Mouse (Mus musculus): Measurements from ENCODE around the gene Nckap5l. TPM values are rescaled to one million over a fixed set of nuclear protein-coding genes. Genes with fewer than 3 reads are reported as not detected.
A peak's percentile ranks its signal among the peaks of the same experiment; 100 is the strongest.

Nckap5l gene
- polyA plus RNA-seq, 1 experiment from 2014 or later = 9.1 TPM

- no peak overlapping the region for H3K9ac ChIP-seq (ENCODE audit: low read length)
- no peak overlapping the region for H3K27ac ChIP-seq (ENCODE audit: low read depth, low read length)
- no peak for DNase-seq (ENCODE audit: low spot score)
- 67% methylated on average over 4 of the region's 4 CpGs for WGBS
- peaks cover 3% of the 10 kb centered on the region; the same call in 1 of the 2 replicates for H3K36me3 ChIP-seq (ENCODE audit: control insufficient read depth, insufficient read depth, low read length)
- no peak overlapping the region for H3K4me3 ChIP-seq (ENCODE audit: low read depth, low read length)
- ATAC-seq = no peak
- H3K27me3 ChIP-seq (replicated peaks; ENCODE audit: control insufficient read depth, insufficient read depth, low read length) = no peaks in the 10 kb centered on the region
- H3K4me2 ChIP-seq (ENCODE audit: low read length) = no peak overlapping the region
- H3K4me1 ChIP-seq (ENCODE audit: control insufficient read depth, insufficient read depth, low read length) = peaks cover 20% of the 10 kb centered on the region
- no peaks in the 10 kb centered on the region for H3K9me3 ChIP-seq (replicated peaks; ENCODE audit: control insufficient read depth, low read length)
Observed at GRCm38 (mm10) chr15:99396875-99397274, 60.7 kb downstream of the Nckap5l start.

GRCm38 (mm10) chr15:99396462-99396861 is 61.1 kb downstream of the Nckap5l start:
- WGBS = 84% methylated on average over 1 of the region's 1 CpGs
- H3K9ac ChIP-seq (ENCODE audit: low read length) = no peak overlapping the region
- peaks cover 2% of the 10 kb centered on the region; the same call in 1 of the 2 replicates for H3K36me3 ChIP-seq (ENCODE audit: control insufficient read depth, insufficient read depth, low read length)
- peaks cover 20% of the 10 kb centered on the region for H3K4me1 ChIP-seq (ENCODE audit: control insufficient read depth, insufficient read depth, low read length)
- no peak for DNase-seq (ENCODE audit: low spot score)
- H3K4me3 ChIP-seq (ENCODE audit: low read depth, low read length) = no peak overlapping the region
- no peak overlapping the region for H3K4me2 ChIP-seq (ENCODE audit: low read length)
- H3K27me3 ChIP-seq (replicated peaks; ENCODE audit: control insufficient read depth, insufficient read depth, low read length) = no peaks in the 10 kb centered on the region
- no peak overlapping the region for H3K27ac ChIP-seq (ENCODE audit: low read depth, low read length)
- ATAC-seq = no peak
- no peaks in the 10 kb centered on the region for H3K9me3 ChIP-seq (replicated peaks; ENCODE audit: control insufficient read depth, low read length)

GRCm38 (mm10) chr15:99393386-99394252 is 63.9 kb downstream of the Nckap5l start:
- Histone ChIP-seq H3K27ac (ENCODE audit: low read depth, low read length) (peak overlapping the region; percentile 70; the same call in 1 of the 2 replicates), H3K9ac (ENCODE audit: low read length) (peak overlapping the region; percentile 82), H3K9me3 (replicated peaks; ENCODE audit: control insufficient read depth, low read length) (no peaks in the 10 kb centered on the region), H3K36me3 (ENCODE audit: control insufficient read depth, insufficient read depth, low read length) (no peaks in the 10 kb centered on the region), H3K4me1 (ENCODE audit: control insufficient read depth, insufficient read depth, low read length) (peaks cover 20% of the 10 kb centered on the region), H3K4me2 (ENCODE audit: low read length) (peak overlapping the region; percentile 99), H3K27me3 (replicated peaks; ENCODE audit: control insufficient read depth, insufficient read depth, low read length) (no peaks in the 10 kb centered on the region), H3K4me3 (ENCODE audit: low read depth, low read length) (peak overlapping the region; percentile 79)
- DNase-seq (ENCODE audit: low spot score) (no peak), ATAC-seq (no peak; the same call in 1 of the 2 replicates)
- WGBS = 14% methylated on average over 24 of the region's 24 CpGs

GRCm38 (mm10) chr15:99392486-99393385 is 64.8 kb downstream of the Nckap5l start, which contains the start of gene Tmbim6:
Gene Tmbim6, plus strand, starts transcription at chr15:99392882.
- H3K36me3 ChIP-seq (ENCODE audit: control insufficient read depth, insufficient read depth, low read length) = no peaks in the 10 kb centered on the region
- H3K9ac ChIP-seq (ENCODE audit: low read length) = peak within 1 kb of the TSS; percentile 82

GRCm38 (mm10) chr15:99391975-99392374 is 65.6 kb downstream of the Nckap5l start:
- Histone ChIP-seq H3K27me3 (replicated peaks; ENCODE audit: control insufficient read depth, insufficient read depth, low read length) (no peaks in the 10 kb centered on the region), H3K27ac (ENCODE audit: low read depth, low read length) (0 out of 2 replicates have a peak overlapping the region, but pooled peaks have one; percentile 11), H3K4me2 (ENCODE audit: low read length) (peak overlapping the region; percentile 61), H3K4me3 (ENCODE audit: low read depth, low read length) (peak overlapping the region; percentile 79), H3K9me3 (replicated peaks; ENCODE audit: control insufficient read depth, low read length) (no peaks in the 10 kb centered on the region), H3K36me3 (ENCODE audit: control insufficient read depth, insufficient read depth, low read length) (no peaks in the 10 kb centered on the region), H3K4me1 (ENCODE audit: control insufficient read depth, insufficient read depth, low read length) (peaks cover 20% of the 10 kb centered on the region), H3K9ac (ENCODE audit: low read length) (peak overlapping the region; percentile 51; the same call in 1 of the 2 replicates)
- DNase-seq (ENCODE audit: low spot score) (no peak), ATAC-seq (no peak)
- WGBS = 84% methylated on average over 6 of the region's 6 CpGs

More at GRCm38 (mm10) chr15:99392486-99393385, 64.8 kb downstream of the Nckap5l start, which contains the start of gene Tmbim6:
- WGBS = under 1% methylated on average over 51 of the region's 51 CpGs
- Histone ChIP-seq H3K27me3 (replicated peaks; ENCODE audit: control insufficient read depth, insufficient read depth, low read length) (no peaks in the 10 kb centered on the region), H3K4me3 (ENCODE audit: low read depth, low read length) (peak within 1 kb of the TSS; percentile 79), H3K4me2 (ENCODE audit: low read length) (peak within 1 kb of the TSS; percentile 99), H3K4me1 (ENCODE audit: control insufficient read depth, insufficient read depth, low read length) (peaks cover 20% of the 10 kb centered on the region), H3K9me3 (replicated peaks; ENCODE audit: control insufficient read depth, low read length) (no peaks in the 10 kb centered on the region), H3K27ac (ENCODE audit: low read depth, low read length) (peak within 1 kb of the TSS; percentile 70)
- DNase-seq (ENCODE audit: low spot score) (peak; percentile 100), ATAC-seq (peak; percentile 100)

- peaks cover 20% of the 10 kb centered on the region for H3K4me1 ChIP-seq (ENCODE audit: control insufficient read depth, insufficient read depth, low read length)
- ATAC-seq = no peak
- no peak overlapping the region for H3K4me3 ChIP-seq (ENCODE audit: low read depth, low read length)
- H3K4me2 ChIP-seq (ENCODE audit: low read length) = no peak overlapping the region
- no peaks in the 10 kb centered on the region for H3K36me3 ChIP-seq (ENCODE audit: control insufficient read depth, insufficient read depth, low read length)
- no peaks in the 10 kb centered on the region for H3K27me3 ChIP-seq (replicated peaks; ENCODE audit: control insufficient read depth, insufficient read depth, low read length)
- 68% methylated on average over 7 of the region's 7 CpGs for WGBS
- H3K9ac ChIP-seq (ENCODE audit: low read length) = no peak overlapping the region
- DNase-seq (ENCODE audit: low spot score) = no peak
- no peaks in the 10 kb centered on the region for H3K9me3 ChIP-seq (replicated peaks; ENCODE audit: control insufficient read depth, low read length)
- no peak overlapping the region for H3K27ac ChIP-seq (ENCODE audit: low read depth, low read length)
Observed at GRCm38 (mm10) chr15:99390472-99391401, 66.8 kb downstream of the Nckap5l start.

GRCm38 (mm10) chr15:99387976-99388375 is 69.6 kb downstream of the Nckap5l start:
- Histone ChIP-seq H3K9me3 (replicated peaks; ENCODE audit: control insufficient read depth, low read length) (no peaks in the 10 kb centered on the region), H3K4me3 (ENCODE audit: low read depth, low read length) (no peak overlapping the region), H3K27me3 (replicated peaks; ENCODE audit: control insufficient read depth, insufficient read depth, low read length) (no peaks in the 10 kb centered on the region), H3K4me1 (ENCODE audit: control insufficient read depth, insufficient read depth, low read length) (peaks cover 4% of the 10 kb centered on the region; the same call in 1 of the 2 replicates), H3K27ac (ENCODE audit: low read depth, low read length) (no peak overlapping the region), H3K4me2 (ENCODE audit: low read length) (no peak overlapping the region), H3K36me3 (ENCODE audit: control insufficient read depth, insufficient read depth, low read length) (no peaks in the 10 kb centered on the region), H3K9ac (ENCODE audit: low read length) (no peak overlapping the region)
- no peak for DNase-seq (ENCODE audit: low spot score)
- 73% methylated on average over 4 of the region's 4 CpGs for WGBS
- ATAC-seq = no peak

- no peak overlapping the region for H3K4me3 ChIP-seq (ENCODE audit: low read depth, low read length)
- H3K27ac ChIP-seq (ENCODE audit: low read depth, low read length) = no peak overlapping the region
- 72% methylated on average over 3 of the region's 3 CpGs for WGBS
- H3K4me1 ChIP-seq (ENCODE audit: control insufficient read depth, insufficient read depth, low read length) = no peaks in the 10 kb centered on the region
- H3K9ac ChIP-seq (ENCODE audit: low read length) = no peak overlapping the region
- H3K36me3 ChIP-seq (ENCODE audit: control insufficient read depth, insufficient read depth, low read length) = no peaks in the 10 kb centered on the region
- no peaks in the 10 kb centered on the region for H3K27me3 ChIP-seq (replicated peaks; ENCODE audit: control insufficient read depth, insufficient read depth, low read length)
- no peak overlapping the region for H3K4me2 ChIP-seq (ENCODE audit: low read length)
- no peak for ATAC-seq
- no peak for DNase-seq (ENCODE audit: low spot score)
- no peaks in the 10 kb centered on the region for H3K9me3 ChIP-seq (replicated peaks; ENCODE audit: control insufficient read depth, low read length)
Observed at GRCm38 (mm10) chr15:99386796-99387195, 70.8 kb downstream of the Nckap5l start.
